In genomic region chr11:43335668-43336265, GRCm38 (mm10) we compare ENCODE assay signal across 32 mouse cellular contexts.
DNase-seq lines count a peak whose midpoint lies in the region; ATAC-seq and TF ChIP-seq lines count a peak whose summit lies in the region.
"Had no signal": no experiment of that assay in that cellular context is flagged by ENCODE, and none has a peak within 500 bp of the region (broad histone marks: within the 10 kb centered on the region; RNA-seq: fewer than 3 reads in every experiment).

No protein-coding gene starts in this region.

- H3K4me3 ChIP-seq in hindbrain, embryonic 16.5 days (ENCODE audit: low read length), result no peak overlapping the region
- no peak overlapping the region for H3K4me3 ChIP-seq in hindbrain, embryonic 14.5 days (replicated peaks; ENCODE audit: low read length)
- no peak overlapping the region for H3K4me3 ChIP-seq in midbrain, embryonic 12.5 days
- no peak overlapping the region for H3K4me3 ChIP-seq in midbrain, embryonic 15.5 days
- no peak overlapping the region for H3K4me3 ChIP-seq in forebrain, embryonic 16.5 days (replicated peaks; ENCODE audit: low read length)
- H3K4me3 ChIP-seq in liver, postnatal 0 days (ENCODE audit: low read depth, low read length), result no peak overlapping the region
- H3K4me3 ChIP-seq: heart, embryonic 10.5 days; heart, embryonic 15.5 days; hindbrain, embryonic 15.5 days; intestine, embryonic 15.5 days; liver, embryonic 12.5 days; megakaryocyte, embryonic 14.5 days; neural tube, embryonic 15.5 days had no signal

- no peak for TF ChIP-seq CTCF in liver, postnatal 0 days (IDR thresholded peaks at IDR 0.05; ENCODE audit: low read depth)

- no peak for TF ChIP-seq EP300 in liver, postnatal 0 days (IDR thresholded peaks at IDR 0.05; ENCODE audit: low read depth)

- H3K4me2 ChIP-seq in hindbrain, embryonic 16.5 days (ENCODE audit: low read length), result no peak overlapping the region
- H3K4me2 ChIP-seq in hindbrain, embryonic 14.5 days (replicated peaks), result no peak overlapping the region
- no peak overlapping the region for H3K4me2 ChIP-seq in midbrain, embryonic 12.5 days (replicated peaks)
- H3K4me2 ChIP-seq in midbrain, embryonic 15.5 days, result no peak overlapping the region
- no peak overlapping the region for H3K4me2 ChIP-seq in forebrain, embryonic 16.5 days (ENCODE audit: low read length)
- H3K4me2 ChIP-seq in liver, postnatal 0 days (ENCODE audit: low read depth, low read length), result no peak overlapping the region
- H3K4me2 ChIP-seq: heart, embryonic 15.5 days; hindbrain, embryonic 15.5 days; intestine, embryonic 15.5 days; liver, embryonic 12.5 days; neural tube, embryonic 15.5 days had no signal

- H3K4me1 ChIP-seq in hindbrain, embryonic 16.5 days (ENCODE audit: control insufficient read depth, insufficient read depth, low read depth, low read length), result no peaks in the 10 kb centered on the region
- no peaks in the 10 kb centered on the region for H3K4me1 ChIP-seq in hindbrain, embryonic 14.5 days (replicated peaks; ENCODE audit: control insufficient read depth, insufficient read depth, low read length)
- 0 out of 2 replicates have a peak, but pooled peaks cover 2% of the 10 kb centered on the region for H3K4me1 ChIP-seq in midbrain, embryonic 12.5 days
- no peaks in the 10 kb centered on the region for H3K4me1 ChIP-seq in midbrain, embryonic 15.5 days
- no peaks in the 10 kb centered on the region for H3K4me1 ChIP-seq in forebrain, embryonic 16.5 days (replicated peaks; ENCODE audit: control insufficient read depth, insufficient read depth, low read length)
- H3K4me1 ChIP-seq in liver, postnatal 0 days (ENCODE audit: insufficient read depth), result no peaks in the 10 kb centered on the region
- H3K4me1 ChIP-seq: heart, embryonic 10.5 days; heart, embryonic 15.5 days; hindbrain, embryonic 15.5 days; intestine, embryonic 15.5 days; liver, embryonic 12.5 days; megakaryocyte, embryonic 14.5 days; neural tube, embryonic 15.5 days had no signal

- H3K27ac ChIP-seq in hindbrain, embryonic 16.5 days (ENCODE audit: low read depth, low read length), result no peak overlapping the region
- no peak overlapping the region for H3K27ac ChIP-seq in hindbrain, embryonic 14.5 days
- 0 out of 2 replicates have a peak overlapping the region, but pooled peaks have one; percentile 39 for H3K27ac ChIP-seq in midbrain, embryonic 12.5 days (replicated peaks)
- H3K27ac ChIP-seq in midbrain, embryonic 15.5 days, result no peak overlapping the region
- no peak overlapping the region for H3K27ac ChIP-seq in forebrain, embryonic 16.5 days (ENCODE audit: low read length)
- H3K27ac ChIP-seq in liver, postnatal 0 days (ENCODE audit: low read depth), result no peak overlapping the region
- H3K27ac ChIP-seq: heart, embryonic 10.5 days; heart, embryonic 15.5 days; hindbrain, embryonic 15.5 days; intestine, embryonic 15.5 days; kidney, postnatal 0 days; liver, embryonic 12.5 days; neural tube, embryonic 15.5 days had no signal

- H3K27me3 ChIP-seq in hindbrain, embryonic 16.5 days (replicated peaks; ENCODE audit: control insufficient read depth, insufficient read depth, low read length), result no peaks in the 10 kb centered on the region
- H3K27me3 ChIP-seq in hindbrain, embryonic 14.5 days (ENCODE audit: control insufficient read depth, insufficient read depth, low read length), result no peaks in the 10 kb centered on the region
- no peaks in the 10 kb centered on the region for H3K27me3 ChIP-seq in midbrain, embryonic 12.5 days
- H3K27me3 ChIP-seq in midbrain, embryonic 15.5 days (replicated peaks), result no peaks in the 10 kb centered on the region
- no peaks in the 10 kb centered on the region for H3K27me3 ChIP-seq in forebrain, embryonic 16.5 days (replicated peaks; ENCODE audit: control insufficient read depth, insufficient read depth, low read length)
- H3K27me3 ChIP-seq in liver, postnatal 0 days (ENCODE audit: insufficient read depth, low read length), result no peaks in the 10 kb centered on the region
- H3K27me3 ChIP-seq: heart, embryonic 15.5 days; hindbrain, embryonic 15.5 days; intestine, embryonic 15.5 days; liver, embryonic 12.5 days; neural tube, embryonic 15.5 days had no signal

- no peaks in the 10 kb centered on the region for H3K9me3 ChIP-seq in hindbrain, embryonic 16.5 days (ENCODE audit: control insufficient read depth, low read length)
- no peaks in the 10 kb centered on the region for H3K9me3 ChIP-seq in hindbrain, embryonic 14.5 days (ENCODE audit: control insufficient read depth, low read length)
- no peaks in the 10 kb centered on the region for H3K9me3 ChIP-seq in midbrain, embryonic 12.5 days
- no peaks in the 10 kb centered on the region for H3K9me3 ChIP-seq in midbrain, embryonic 15.5 days
- H3K9me3 ChIP-seq in forebrain, embryonic 16.5 days (ENCODE audit: control insufficient read depth, low read length), result no peaks in the 10 kb centered on the region
- H3K9me3 ChIP-seq in liver, postnatal 0 days (ENCODE audit: low read length), result no peaks in the 10 kb centered on the region
- H3K9me3 ChIP-seq: heart, embryonic 10.5 days; heart, embryonic 15.5 days; hindbrain, embryonic 15.5 days; intestine, embryonic 15.5 days; liver, embryonic 12.5 days; megakaryocyte, embryonic 14.5 days; neural tube, embryonic 15.5 days had no signal

- 50% methylated on average over 7 of the region's 7 CpGs for WGBS in hindbrain, embryonic 16.5 days
- WGBS in hindbrain, embryonic 14.5 days, result 53% methylated on average over 7 of the region's 7 CpGs
- 68% methylated on average over 7 of the region's 7 CpGs for WGBS in midbrain, embryonic 12.5 days
- WGBS in midbrain, embryonic 15.5 days, result 57% methylated on average over 7 of the region's 7 CpGs
- 45% methylated on average over 7 of the region's 7 CpGs for WGBS in forebrain, embryonic 16.5 days
- WGBS in liver, postnatal 0 days (ENCODE audit: insufficient replicate concordance), result 55% methylated on average over 7 of the region's 7 CpGs

- DNase-seq in hindbrain, embryonic 14.5 days (ENCODE audit: low spot score), result no peak
- DNase-seq in ovary, postnatal 14 days (ENCODE audit: low spot score), result no peak
- no peak for DNase-seq in liver, postnatal 0 days
- DNase-seq: adrenal gland, adult 2 months; adrenal gland, postnatal 36 days; B cell, adult 2 months; cerebellum, adult 2 months; cerebellum, postnatal 14 days; gastrocnemius, postnatal 25 days; heart, adult 11 months; kidney, adult 8-10 months; kidney, postnatal 4 days; left cerebral cortex, postnatal 4 days; lung, adult 18-20 months; lung, postnatal 4 days; right cerebral cortex, adult 18-20 months; spleen, adult 18-20 months; thymus, postnatal 14 days had no signal

- peak; percentile 35; the same call in 1 of the 2 replicates for ATAC-seq in hindbrain, embryonic 16.5 days
- ATAC-seq in hindbrain, embryonic 14.5 days (ENCODE audit: low FRiP score), result no peak
- no peak; the same call in 1 of the 2 replicates for ATAC-seq in midbrain, embryonic 12.5 days (ENCODE audit: low FRiP score, low read depth)
- ATAC-seq in midbrain, embryonic 15.5 days (replicated peaks), result no peak
- peak; percentile 70 for ATAC-seq in forebrain, embryonic 16.5 days
- ATAC-seq in liver, postnatal 0 days, result no peak
- ATAC-seq: activated CD4-positive, CD25-positive, alpha-beta regulatory T cell, adult 4 months; intestine, embryonic 15.5 days; liver, embryonic 12.5 days; lung, postnatal 0 days had no signal

- H3K36me3 ChIP-seq in hindbrain, embryonic 16.5 days (ENCODE audit: control insufficient read depth, insufficient read depth, low read length), result no peaks in the 10 kb centered on the region
- H3K36me3 ChIP-seq in hindbrain, embryonic 14.5 days (replicated peaks; ENCODE audit: control insufficient read depth, insufficient read depth), result no peaks in the 10 kb centered on the region
- H3K36me3 ChIP-seq in midbrain, embryonic 12.5 days, result no peaks in the 10 kb centered on the region
- no peaks in the 10 kb centered on the region for H3K36me3 ChIP-seq in midbrain, embryonic 15.5 days (replicated peaks)
- H3K36me3 ChIP-seq in forebrain, embryonic 16.5 days (ENCODE audit: control insufficient read depth, insufficient read depth), result no peaks in the 10 kb centered on the region
- no peaks in the 10 kb centered on the region for H3K36me3 ChIP-seq in liver, postnatal 0 days (replicated peaks; ENCODE audit: insufficient read depth, low read length)
- H3K36me3 ChIP-seq: heart, embryonic 10.5 days; heart, embryonic 15.5 days; hindbrain, embryonic 15.5 days; intestine, embryonic 15.5 days; liver, embryonic 12.5 days; neural tube, embryonic 15.5 days had no signal

- no peak overlapping the region for H3K9ac ChIP-seq in hindbrain, embryonic 16.5 days (ENCODE audit: low read depth, low read length)
- H3K9ac ChIP-seq in hindbrain, embryonic 14.5 days, result no peak overlapping the region
- no peak overlapping the region for H3K9ac ChIP-seq in midbrain, embryonic 12.5 days (replicated peaks)
- no peak overlapping the region for H3K9ac ChIP-seq in midbrain, embryonic 15.5 days
- no peak overlapping the region for H3K9ac ChIP-seq in forebrain, embryonic 16.5 days (replicated peaks; ENCODE audit: low read depth, low read length)
- no peak overlapping the region for H3K9ac ChIP-seq in liver, postnatal 0 days (replicated peaks)
- H3K9ac ChIP-seq: heart, embryonic 15.5 days; hindbrain, embryonic 15.5 days; intestine, embryonic 15.5 days; liver, embryonic 12.5 days; neural tube, embryonic 15.5 days had no signal

Comparison
In these comparisons a context has a peak if more than half of its experiments do, and no peak if none do; other contexts are left out.
1. ATAC-seq: peak in hindbrain, embryonic 16.5 days (single experiment) and forebrain, embryonic 16.5 days (single experiment); none in hindbrain, embryonic 14.5 days (single experiment), midbrain, embryonic 12.5 days (single experiment), midbrain, embryonic 15.5 days (single experiment) and liver, postnatal 0 days (single experiment).